Mouse (Mus musculus): ENCODE measurements around the gene Nmur1. TPM values are rescaled to one million over a fixed set of nuclear protein-coding genes. Genes with fewer than 3 reads are reported as not detected.
A peak's percentile ranks its signal among the peaks of the same experiment; 100 is the strongest.
"Not testable (repeated sequence)": the region's sequence is repeated elsewhere in the genome, so short reads cannot be mapped to it uniquely, and the experiment has no call there.

The Nmur1 gene
- polyA plus RNA-seq (2014; fragmentation: Nextera tagmentation; extraction: Ambion mirVana), result not detected in 2 replicates

- no peaks in the 10 kb centered on the region for H3K36me3 ChIP-seq (ENCODE audit: control insufficient read depth, insufficient read depth, low read length)
- 0 out of 2 replicates have a peak within 1 kb of the TSS, but pooled peaks have one; percentile 1 for H3K9ac ChIP-seq (ENCODE audit: low read depth, low read length)
- no peak for ATAC-seq (replicated peaks; ENCODE audit: insufficient number of reproducible peaks, low FRiP score, low TSS enrichment)
- WGBS (ENCODE audit: insufficient replicate concordance), result 88% methylated on average over 8 of the region's 8 CpGs
- H3K9me3 ChIP-seq (replicated peaks; ENCODE audit: control insufficient read depth, low read length), result no peaks in the 10 kb centered on the region
- H3K4me2 ChIP-seq, result no peak within 1 kb of the TSS
- H3K4me1 ChIP-seq (ENCODE audit: control insufficient read depth, insufficient read depth, low read length), result no peaks in the 10 kb centered on the region
- H3K4me3 ChIP-seq (ENCODE audit: low read depth, low read length), result no peak within 1 kb of the TSS
- no peak within 1 kb of the TSS for H3K27ac ChIP-seq (ENCODE audit: low read depth, low read length)
- no peaks in the 10 kb centered on the region for H3K27me3 ChIP-seq (ENCODE audit: control insufficient read depth, insufficient read depth, low read length)
Measured at GRCm38 (mm10) chr1:86426128-86426527, at the start of gene Nmur1, which contains the start of gene Tex44. Nmur1 (minus strand) TSS chr1:86426228. Tex44 (plus strand) TSS chr1:86426329.

GRCm38 (mm10) chr1:86473109-86473760 is 47.2 kb upstream of the Nmur1 start:
- ATAC-seq (replicated peaks; ENCODE audit: insufficient number of reproducible peaks, low FRiP score, low TSS enrichment), result no peak
- peaks cover 15% of the 10 kb centered on the region for H3K4me1 ChIP-seq (ENCODE audit: control insufficient read depth, insufficient read depth, low read length)
- no peaks in the 10 kb centered on the region for H3K27me3 ChIP-seq (ENCODE audit: control insufficient read depth, insufficient read depth, low read length)
- no peaks in the 10 kb centered on the region for H3K36me3 ChIP-seq (ENCODE audit: control insufficient read depth, insufficient read depth, low read length)
- no peaks in the 10 kb centered on the region for H3K9me3 ChIP-seq (replicated peaks; ENCODE audit: control insufficient read depth, low read length)
- H3K27ac ChIP-seq (ENCODE audit: low read depth, low read length), result peak overlapping the region; percentile 100
- H3K4me3 ChIP-seq (ENCODE audit: low read depth, low read length), result no peak overlapping the region
- H3K9ac ChIP-seq (ENCODE audit: low read depth, low read length), result peak overlapping the region; percentile 79; the same call in 1 of the 2 replicates
- WGBS (ENCODE audit: insufficient replicate concordance), result 86% methylated on average over 18 of the region's 18 CpGs
- no peak overlapping the region for H3K4me2 ChIP-seq

- Histone ChIP-seq H3K27me3 (ENCODE audit: control insufficient read depth, insufficient read depth, low read length) (no peaks in the 10 kb centered on the region), H3K9ac (ENCODE audit: low read depth, low read length) (peak overlapping the region; percentile 79), H3K9me3 (replicated peaks; ENCODE audit: control insufficient read depth, low read length) (no peaks in the 10 kb centered on the region), H3K4me3 (ENCODE audit: low read depth, low read length) (peak overlapping the region; percentile 17), H3K4me2 (peak overlapping the region; percentile 59), H3K4me1 (ENCODE audit: control insufficient read depth, insufficient read depth, low read length) (peaks cover 15% of the 10 kb centered on the region), H3K27ac (ENCODE audit: low read depth, low read length) (peak overlapping the region; percentile 100), H3K36me3 (ENCODE audit: control insufficient read depth, insufficient read depth, low read length) (no peaks in the 10 kb centered on the region)
- ATAC-seq (replicated peaks; ENCODE audit: insufficient number of reproducible peaks, low FRiP score, low TSS enrichment), result peak; percentile 81
- 7% methylated on average over 31 of the region's 31 CpGs for WGBS (ENCODE audit: insufficient replicate concordance)
Measured at GRCm38 (mm10) chr1:86472197-86472952, 46.3 kb upstream of the Nmur1 start.

- WGBS (ENCODE audit: insufficient replicate concordance), result 64% methylated on average over 11 of the region's 11 CpGs
- not testable (repeated sequence) for ATAC-seq (replicated peaks; ENCODE audit: insufficient number of reproducible peaks, low FRiP score, low TSS enrichment); H3K27me3 ChIP-seq (ENCODE audit: control insufficient read depth, insufficient read depth, low read length); H3K4me3 ChIP-seq (ENCODE audit: low read depth, low read length); H3K36me3 ChIP-seq (ENCODE audit: control insufficient read depth, insufficient read depth, low read length); H3K9me3 ChIP-seq (replicated peaks; ENCODE audit: control insufficient read depth, low read length); H3K9ac ChIP-seq (ENCODE audit: low read depth, low read length)
- Histone ChIP-seq H3K27ac (ENCODE audit: low read depth, low read length) (peak overlapping the region; percentile 100), H3K4me1 (ENCODE audit: control insufficient read depth, insufficient read depth, low read length) (peaks cover 15% of the 10 kb centered on the region), H3K4me2 (peak overlapping the region; percentile 59)
Measured at GRCm38 (mm10) chr1:86471504-86471961, 45.5 kb upstream of the Nmur1 start.

GRCm38 (mm10) chr1:86470519-86471181 is 44.6 kb upstream of the Nmur1 start:
- Histone ChIP-seq H3K4me3 (ENCODE audit: low read depth, low read length) (no peak overlapping the region), H3K36me3 (ENCODE audit: control insufficient read depth, insufficient read depth, low read length) (no peaks in the 10 kb centered on the region), H3K9ac (ENCODE audit: low read depth, low read length) (peak overlapping the region; percentile 63), H3K9me3 (replicated peaks; ENCODE audit: control insufficient read depth, low read length) (no peaks in the 10 kb centered on the region), H3K4me2 (peak overlapping the region; percentile 54), H3K4me1 (ENCODE audit: control insufficient read depth, insufficient read depth, low read length) (peaks cover 15% of the 10 kb centered on the region), H3K27me3 (ENCODE audit: control insufficient read depth, insufficient read depth, low read length) (no peaks in the 10 kb centered on the region), H3K27ac (ENCODE audit: low read depth, low read length) (peak overlapping the region; percentile 100)
- WGBS (ENCODE audit: insufficient replicate concordance), result 25% methylated on average over 12 of the region's 12 CpGs
- ATAC-seq (replicated peaks; ENCODE audit: insufficient number of reproducible peaks, low FRiP score, low TSS enrichment), result peak; percentile 81

- Histone ChIP-seq H3K27ac (ENCODE audit: low read depth, low read length) (peak overlapping the region; percentile 100), H3K36me3 (ENCODE audit: control insufficient read depth, insufficient read depth, low read length) (no peaks in the 10 kb centered on the region), H3K4me3 (ENCODE audit: low read depth, low read length) (no peak overlapping the region), H3K4me2 (no peak overlapping the region), H3K9me3 (replicated peaks; ENCODE audit: control insufficient read depth, low read length) (no peaks in the 10 kb centered on the region), H3K9ac (ENCODE audit: low read depth, low read length) (no peak overlapping the region), H3K4me1 (ENCODE audit: control insufficient read depth, insufficient read depth, low read length) (peaks cover 17% of the 10 kb centered on the region), H3K27me3 (ENCODE audit: control insufficient read depth, insufficient read depth, low read length) (no peaks in the 10 kb centered on the region)
- 93% methylated on average over 4 of the region's 4 CpGs for WGBS (ENCODE audit: insufficient replicate concordance)
- no peak for ATAC-seq (replicated peaks; ENCODE audit: insufficient number of reproducible peaks, low FRiP score, low TSS enrichment)
Measured at GRCm38 (mm10) chr1:86469876-86470275, 43.8 kb upstream of the Nmur1 start.

- no peak for ATAC-seq (replicated peaks; ENCODE audit: insufficient number of reproducible peaks, low FRiP score, low TSS enrichment)
Measured at GRCm38 (mm10) chr1:86467416-86467815, 41.4 kb upstream of the Nmur1 start.

GRCm38 (mm10) chr1:86464875-86465224 is 38.8 kb upstream of the Nmur1 start:
- Histone ChIP-seq H3K4me1 (ENCODE audit: control insufficient read depth, insufficient read depth, low read length) (0 out of 2 replicates have a peak, but pooled peaks cover 2% of the 10 kb centered on the region), H3K36me3 (ENCODE audit: control insufficient read depth, insufficient read depth, low read length) (no peaks in the 10 kb centered on the region), H3K9me3 (replicated peaks; ENCODE audit: control insufficient read depth, low read length) (no peaks in the 10 kb centered on the region), H3K9ac (ENCODE audit: low read depth, low read length) (peak overlapping the region; percentile 47; the same call in 1 of the 2 replicates), H3K4me2 (no peak overlapping the region), H3K27me3 (ENCODE audit: control insufficient read depth, insufficient read depth, low read length) (no peaks in the 10 kb centered on the region), H3K27ac (ENCODE audit: low read depth, low read length) (0 out of 2 replicates have a peak overlapping the region, but pooled peaks have one; percentile 25), H3K4me3 (ENCODE audit: low read depth, low read length) (no peak overlapping the region)
- no peak for ATAC-seq (replicated peaks; ENCODE audit: insufficient number of reproducible peaks, low FRiP score, low TSS enrichment)
- 23% methylated on average over 4 of the region's 4 CpGs for WGBS (ENCODE audit: insufficient replicate concordance)

More at GRCm38 (mm10) chr1:86467416-86467815, 41.4 kb upstream of the Nmur1 start:
- Histone ChIP-seq H3K9ac (ENCODE audit: low read depth, low read length) (no peak overlapping the region), H3K27me3 (ENCODE audit: control insufficient read depth, insufficient read depth, low read length) (no peaks in the 10 kb centered on the region), H3K9me3 (replicated peaks; ENCODE audit: control insufficient read depth, low read length) (no peaks in the 10 kb centered on the region), H3K4me1 (ENCODE audit: control insufficient read depth, insufficient read depth, low read length) (peaks cover 10% of the 10 kb centered on the region), H3K4me2 (no peak overlapping the region), H3K4me3 (ENCODE audit: low read depth, low read length) (no peak overlapping the region), H3K36me3 (ENCODE audit: control insufficient read depth, insufficient read depth, low read length) (no peaks in the 10 kb centered on the region), H3K27ac (ENCODE audit: low read depth, low read length) (no peak overlapping the region)
- 78% methylated on average over 8 of the region's 8 CpGs for WGBS (ENCODE audit: insufficient replicate concordance)

All from heart, embryonic 11.5 days (tissue).